Mouse (Mus musculus) splenic B cell, adult 2 months (primary cell): ENCODE results near the gene Alpk1.

Experiments
- DNase-seq: peaks from one replicate; pipeline ENCODE4 v3.0.0-alpha.2; 2011; ENCODE audit warnings: low read depth, low spot score
- H3K27me3 ChIP-seq: 2 replicates; pipeline ENCODE4 v1.6.1; 2012; ENCODE audit warnings: mild to moderate bottlenecking, low read length, moderate library complexity, mixed read lengths; ENCODE audit not compliant: control insufficient read depth, poor library complexity, insufficient read depth, severe bottlenecking
- H3K36me3 ChIP-seq: 2 replicates; pipeline ENCODE4 v1.6.1; 2012; ENCODE audit warnings: mild to moderate bottlenecking, low read length, moderate library complexity, mixed read lengths; ENCODE audit not compliant: control insufficient read depth, poor library complexity, insufficient read depth, severe bottlenecking

The Alpk1 gene

DNA sequence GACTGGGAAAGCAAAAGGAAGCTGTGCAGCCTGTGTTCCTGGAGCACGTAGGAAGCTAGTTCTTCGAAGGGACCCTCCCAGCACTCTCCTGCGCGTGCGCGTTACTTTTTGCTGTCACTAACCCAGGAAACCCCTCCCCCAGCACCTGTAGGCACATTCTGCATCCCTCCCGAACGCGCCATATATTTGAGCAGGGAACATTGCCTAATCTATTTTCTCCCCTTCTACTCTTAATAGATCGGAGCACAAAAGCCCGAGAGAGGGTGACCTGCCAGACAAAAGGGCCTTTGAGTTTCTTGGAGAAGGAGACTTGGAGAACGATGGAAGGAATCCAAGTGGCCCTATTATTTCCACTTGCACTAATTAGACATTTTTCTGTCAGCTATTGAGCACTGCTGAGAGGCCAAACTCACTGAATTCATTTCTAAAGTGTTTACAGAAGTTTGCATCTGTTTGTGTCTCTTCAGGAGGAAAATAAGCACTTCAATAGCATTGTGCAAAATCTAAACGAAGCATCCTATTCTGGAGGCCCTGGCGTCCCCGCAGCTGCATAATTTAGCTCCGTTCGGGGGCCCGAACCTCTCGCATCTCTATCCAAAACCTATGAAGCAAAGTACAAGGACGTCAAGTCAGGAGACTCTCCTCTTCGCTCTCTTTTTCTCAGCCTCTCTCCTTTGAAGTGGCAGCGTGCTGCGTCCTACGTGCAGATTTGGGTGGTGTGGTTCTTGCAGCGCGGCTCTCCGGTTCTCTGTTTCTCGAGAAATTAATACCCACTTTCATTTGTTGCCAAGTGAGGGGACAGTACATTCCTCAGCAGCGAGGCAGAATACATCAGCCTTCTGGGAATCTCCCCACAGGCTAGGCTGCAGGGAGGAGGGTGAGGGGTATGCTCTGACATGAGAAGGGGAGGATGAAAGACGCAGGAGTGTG lies 74.5 kb downstream of the Alpk1 start:
- DNase-seq, result no peak
- no peaks in the 10 kb centered on the region for H3K36me3 ChIP-seq
- no peaks in the 10 kb centered on the region for H3K27me3 ChIP-seq

DNA sequence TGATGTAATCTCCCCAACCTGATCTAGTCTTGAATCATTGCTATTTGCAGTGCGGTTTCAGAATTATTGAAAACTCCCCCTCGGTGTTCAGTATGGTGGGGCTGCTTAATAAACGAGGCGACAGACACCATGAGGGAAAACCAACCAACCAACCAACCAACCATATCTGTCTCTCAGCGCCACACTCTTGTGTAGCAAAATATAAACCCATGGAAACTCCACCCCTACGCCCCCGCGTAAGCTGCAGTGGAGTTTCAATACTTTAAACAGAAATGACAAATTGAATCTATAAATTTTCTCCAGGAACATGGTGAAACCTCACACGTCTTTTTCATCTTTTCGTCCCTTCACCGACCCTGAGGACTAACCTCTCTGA lies 75.2 kb downstream of the Alpk1 start:
- H3K27me3 ChIP-seq, result no peaks in the 10 kb centered on the region
- DNase-seq, result no peak

DNA sequence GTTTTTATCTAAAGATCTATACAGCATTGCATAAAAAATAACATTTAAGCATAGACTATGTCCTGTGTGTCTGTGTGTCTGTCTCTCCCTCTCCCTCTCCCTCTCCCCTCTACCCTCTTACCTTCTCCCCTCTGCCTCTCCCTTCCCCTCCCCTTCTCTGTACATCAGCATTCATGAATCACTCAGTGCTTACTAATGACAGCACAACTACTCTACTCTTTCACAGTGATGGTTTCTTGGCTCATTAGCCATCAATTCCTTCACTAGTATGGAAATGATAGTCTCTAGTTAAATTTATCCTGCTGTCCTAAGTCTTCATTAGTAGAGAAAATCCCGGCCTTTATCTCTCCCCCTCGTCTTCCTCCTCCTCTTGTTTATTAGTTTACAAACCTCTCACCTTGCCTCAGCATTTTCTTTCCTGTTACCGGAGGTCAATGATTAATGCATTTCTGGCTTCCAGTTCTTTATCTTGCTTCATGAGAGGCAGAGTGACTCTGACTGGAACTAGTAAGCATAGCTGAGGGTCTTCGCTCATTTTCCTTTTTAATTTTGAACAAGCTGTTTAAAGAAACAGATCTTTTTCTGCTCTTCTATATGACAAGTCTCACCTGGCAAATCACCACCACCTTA lies 79.0 kb downstream of the Alpk1 start:
- H3K36me3 ChIP-seq, result no peaks in the 10 kb centered on the region
- no peak for DNase-seq
- H3K27me3 ChIP-seq, result no peaks in the 10 kb centered on the region

More for the DNA sequence above, 75.2 kb downstream of the Alpk1 start:
- no peaks in the 10 kb centered on the region for H3K36me3 ChIP-seq

DNA sequence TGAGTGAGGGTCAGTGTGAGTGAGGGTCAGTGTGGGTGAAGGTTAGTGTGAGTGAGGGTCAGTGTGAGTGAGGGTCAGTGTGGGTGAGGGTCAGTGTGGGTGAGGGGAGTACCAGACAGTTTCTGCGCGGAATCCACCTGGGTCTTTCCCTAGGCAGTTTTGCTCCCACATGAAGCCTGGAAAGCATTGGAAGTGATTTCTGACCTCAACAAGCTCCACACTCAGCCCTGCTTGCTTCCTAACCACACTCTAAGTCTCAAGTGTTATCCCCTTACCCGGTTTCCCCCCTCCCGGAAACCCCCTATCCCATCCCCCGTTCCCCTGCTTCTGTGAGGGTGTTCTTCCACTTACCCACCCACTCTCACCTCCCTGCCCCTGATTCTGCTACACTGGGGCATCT lies 81.7 kb downstream of the Alpk1 start:
- H3K36me3 ChIP-seq, result no peaks in the 10 kb centered on the region
- no peaks in the 10 kb centered on the region for H3K27me3 ChIP-seq
- DNase-seq, result no peak

DNA sequence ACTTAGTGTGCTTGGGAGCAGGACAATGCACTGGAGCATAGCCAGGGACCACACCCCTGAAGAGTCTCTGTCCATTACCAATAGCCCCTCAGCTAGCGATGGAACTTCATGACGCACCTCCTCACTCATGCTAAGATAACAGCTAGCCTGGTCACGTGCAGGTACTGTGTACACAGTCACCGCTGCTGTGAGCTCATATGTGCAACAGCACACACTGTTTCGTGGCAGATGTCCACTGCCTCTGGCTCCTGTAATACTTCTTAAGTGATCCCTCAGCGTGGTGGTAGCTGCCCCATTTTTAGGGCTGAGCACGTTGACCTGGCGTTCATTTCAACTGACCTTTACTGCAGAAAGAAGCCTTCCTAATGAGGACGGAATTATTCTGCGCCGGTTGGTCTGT lies 83.8 kb downstream of the Alpk1 start:
- Histone ChIP-seq H3K36me3 (no peaks in the 10 kb centered on the region), H3K27me3 (no peaks in the 10 kb centered on the region)
- DNase-seq, result no peak

DNA sequence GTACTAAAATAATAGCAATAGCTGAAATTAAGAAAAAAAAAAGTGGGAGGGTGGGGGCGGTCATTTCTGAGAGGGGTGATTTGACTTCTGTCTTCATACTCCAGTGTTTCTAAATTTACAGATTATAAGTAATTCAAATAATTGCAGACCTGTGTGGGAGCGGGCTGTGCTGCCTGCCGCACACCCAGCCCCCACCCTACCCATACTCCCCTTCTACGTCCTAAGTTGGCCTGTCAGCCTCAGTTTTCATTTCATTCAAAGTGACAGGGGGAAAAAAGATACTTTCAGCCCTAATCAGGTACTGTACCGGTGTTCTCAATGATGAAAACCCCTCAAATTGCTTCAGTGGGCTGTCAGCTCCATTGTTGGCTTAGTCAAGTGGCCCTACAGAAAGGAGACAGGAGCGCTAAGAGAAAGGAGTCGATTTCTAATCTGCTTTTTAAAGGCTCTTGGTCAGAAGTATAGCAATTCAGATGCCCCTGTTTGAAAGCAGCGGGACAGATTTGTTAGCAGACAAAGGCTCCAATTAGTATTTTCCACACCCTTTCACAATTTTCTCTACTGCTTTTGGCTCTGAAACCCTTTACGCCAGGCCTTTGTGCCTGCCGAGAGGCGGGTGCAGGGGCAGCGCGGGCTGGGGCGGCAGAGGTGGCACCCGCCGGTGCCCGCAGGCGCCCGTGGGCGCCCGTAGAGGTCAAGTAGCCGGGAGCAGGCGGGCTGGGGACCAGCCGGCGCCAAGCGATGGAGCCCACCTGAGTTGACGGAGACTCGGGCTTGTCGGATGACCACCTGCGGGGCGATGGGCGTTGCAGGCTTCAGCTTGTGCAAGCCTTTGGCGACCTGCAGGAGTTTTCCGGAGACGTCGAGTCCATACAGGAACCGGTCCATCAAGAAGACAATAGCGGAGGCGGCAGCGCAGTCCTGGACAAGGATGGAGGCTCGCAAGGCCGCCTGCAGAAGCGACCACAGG lies 85.2 kb downstream of the Alpk1 start:
- no peak for DNase-seq
- Histone ChIP-seq H3K27me3 (no peaks in the 10 kb centered on the region), H3K36me3 (no peaks in the 10 kb centered on the region)

DNA sequence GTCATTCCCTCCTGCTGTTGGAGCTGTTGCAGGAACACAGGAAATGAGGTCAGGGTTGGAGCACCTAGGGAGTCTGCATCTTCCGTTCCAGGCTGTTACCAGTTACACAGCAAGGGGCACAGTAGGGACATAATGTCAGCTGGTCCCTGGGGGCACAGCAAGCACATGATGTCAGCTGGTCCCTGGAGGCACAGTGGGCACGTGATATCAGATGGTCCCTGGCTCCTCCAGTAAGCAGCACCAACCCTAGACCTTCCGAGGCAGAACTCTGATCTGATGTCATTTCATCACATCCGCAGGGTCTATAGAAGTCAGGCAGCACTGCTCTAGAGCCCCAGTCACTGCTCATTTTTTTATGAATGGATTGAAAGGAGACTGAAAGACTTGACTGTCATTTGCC lies 89.1 kb downstream of the Alpk1 start:
- Histone ChIP-seq H3K36me3 (no peaks in the 10 kb centered on the region), H3K27me3 (no peaks in the 10 kb centered on the region)
- no peak for DNase-seq

DNA sequence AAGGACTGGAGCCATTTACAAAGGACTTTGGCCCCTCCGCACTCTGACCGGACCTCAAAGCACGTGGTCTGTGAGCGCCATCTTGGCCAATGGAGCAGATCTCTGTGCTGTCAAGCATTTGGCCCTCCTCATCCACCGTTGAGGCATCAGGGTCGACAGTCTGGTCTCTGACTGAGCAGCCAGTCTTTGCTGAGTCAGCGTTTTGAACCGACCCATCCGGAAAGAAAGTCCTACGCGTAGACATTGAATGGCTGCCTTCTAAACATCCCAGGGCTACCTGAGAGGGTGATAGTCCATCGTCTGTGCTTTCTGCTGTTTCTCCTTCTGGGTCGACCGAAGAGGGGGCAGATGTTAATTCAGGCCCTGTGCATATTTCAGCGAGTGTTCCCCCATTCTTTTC lies 100.6 kb downstream of the Alpk1 start:
- H3K27me3 ChIP-seq, result no peaks in the 10 kb centered on the region
- H3K36me3 ChIP-seq, result no peaks in the 10 kb centered on the region

DNA sequence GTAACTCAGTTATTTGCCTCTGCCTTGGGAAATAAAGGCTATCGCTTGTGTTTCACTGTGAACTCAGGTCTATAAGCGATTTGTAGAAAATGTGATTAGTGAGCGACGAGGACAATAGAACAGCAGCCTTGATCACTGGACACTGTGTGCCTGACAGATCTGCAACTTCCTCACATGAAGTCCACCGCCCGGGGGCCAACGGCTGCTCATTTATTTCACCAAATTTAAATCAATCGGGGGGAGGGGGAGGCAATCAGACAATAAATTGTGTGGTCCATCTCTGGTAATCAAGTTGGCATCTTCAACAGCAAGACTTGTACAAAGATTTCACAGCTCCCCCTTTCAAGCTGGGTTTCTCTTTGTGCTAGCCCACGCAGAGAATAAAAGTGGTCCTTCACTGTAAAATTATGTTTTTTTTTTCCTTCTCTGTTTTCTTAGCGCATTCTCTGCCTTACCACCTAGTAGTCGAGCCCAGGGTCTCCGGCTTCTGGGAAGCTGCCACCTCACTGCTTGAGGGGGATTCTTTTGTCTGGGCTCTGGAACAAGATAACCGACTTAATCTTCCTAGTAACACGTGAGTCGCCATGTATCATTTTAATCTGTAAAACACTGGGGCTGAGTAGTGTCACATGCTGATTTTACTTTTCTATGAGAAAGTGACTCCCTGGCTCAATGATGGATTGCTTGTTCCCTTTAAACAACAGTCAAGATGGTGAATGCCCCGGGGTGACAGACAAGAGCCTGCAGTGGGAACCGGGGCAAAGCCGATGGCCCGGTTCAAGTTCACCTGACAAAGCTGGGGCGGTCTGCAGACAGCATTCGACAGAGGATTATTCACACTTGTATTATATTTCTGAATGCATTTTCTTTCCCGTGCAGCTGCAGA lies 118.4 kb downstream of the Alpk1 start:
- DNase-seq, result no peak
- Histone ChIP-seq H3K36me3 (no peaks in the 10 kb centered on the region), H3K27me3 (no peaks in the 10 kb centered on the region)

More for the DNA sequence above, 100.6 kb downstream of the Alpk1 start:
- no peak for DNase-seq

DNA sequence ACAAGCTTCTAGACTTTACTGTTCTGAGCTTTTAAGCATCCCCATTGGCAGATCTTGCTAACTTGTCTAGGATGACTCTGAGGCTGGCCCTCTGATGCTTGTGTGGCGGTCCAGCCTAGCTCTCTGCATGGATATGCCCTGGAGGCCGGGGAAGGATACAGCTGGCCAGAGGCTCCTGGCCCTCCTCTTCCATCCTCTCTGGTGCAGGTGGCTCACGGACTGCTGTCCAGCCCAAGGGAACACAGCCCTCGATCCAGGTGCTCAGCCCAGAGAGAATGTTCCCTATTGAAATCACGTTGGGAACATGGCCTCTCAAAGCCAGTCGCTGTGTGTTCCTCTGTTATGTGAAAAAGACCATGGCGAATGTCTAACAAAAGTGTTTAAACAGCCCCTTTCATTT lies 119.6 kb downstream of the Alpk1 start:
- DNase-seq, result no peak
- no peaks in the 10 kb centered on the region for H3K27me3 ChIP-seq
- H3K36me3 ChIP-seq, result no peaks in the 10 kb centered on the region

DNA sequence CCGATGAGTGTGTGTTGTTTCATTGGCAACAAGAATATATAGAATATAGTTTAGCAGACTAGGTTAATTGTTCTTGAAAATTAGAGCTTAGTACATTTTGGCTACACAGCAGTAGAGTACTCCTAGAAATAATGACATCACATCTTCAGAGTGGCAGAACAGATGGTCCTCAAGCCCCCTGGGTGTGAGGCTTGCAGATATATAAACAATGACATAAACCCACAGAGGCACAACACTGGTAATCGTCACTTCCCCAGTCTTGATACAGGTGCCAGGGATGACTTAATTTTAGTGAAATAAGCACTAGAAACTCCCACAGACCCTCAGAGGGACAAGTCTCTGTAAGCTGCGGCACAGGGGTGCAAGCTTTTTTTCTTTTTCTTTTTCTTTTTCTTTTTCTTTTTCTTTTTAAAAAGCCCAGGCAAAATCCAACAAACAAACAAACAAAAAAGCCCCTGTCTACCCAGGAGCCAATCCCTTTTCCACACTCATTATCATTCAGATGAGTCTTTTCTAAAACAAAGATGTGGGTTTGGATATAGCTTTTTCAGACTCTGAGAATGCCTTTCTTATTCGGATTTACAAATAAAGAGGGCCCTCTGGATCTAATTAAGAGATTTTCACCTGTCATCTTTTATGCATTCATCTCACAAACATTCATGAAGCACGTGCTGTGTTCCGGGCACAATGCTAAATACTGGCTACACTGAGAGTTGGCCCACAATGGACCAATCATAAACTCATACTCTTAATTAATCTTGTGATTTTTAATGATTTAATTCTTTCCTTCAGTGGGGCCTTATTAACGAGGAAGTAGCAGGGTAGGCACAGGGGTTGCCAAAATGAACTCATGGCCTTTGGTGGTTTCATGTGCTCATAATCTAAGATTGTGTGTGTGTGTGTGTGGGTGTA lies 128.3 kb downstream of the Alpk1 start:
- Histone ChIP-seq H3K27me3 (no peaks in the 10 kb centered on the region), H3K36me3 (no peaks in the 10 kb centered on the region)
- DNase-seq, result no peak

DNA sequence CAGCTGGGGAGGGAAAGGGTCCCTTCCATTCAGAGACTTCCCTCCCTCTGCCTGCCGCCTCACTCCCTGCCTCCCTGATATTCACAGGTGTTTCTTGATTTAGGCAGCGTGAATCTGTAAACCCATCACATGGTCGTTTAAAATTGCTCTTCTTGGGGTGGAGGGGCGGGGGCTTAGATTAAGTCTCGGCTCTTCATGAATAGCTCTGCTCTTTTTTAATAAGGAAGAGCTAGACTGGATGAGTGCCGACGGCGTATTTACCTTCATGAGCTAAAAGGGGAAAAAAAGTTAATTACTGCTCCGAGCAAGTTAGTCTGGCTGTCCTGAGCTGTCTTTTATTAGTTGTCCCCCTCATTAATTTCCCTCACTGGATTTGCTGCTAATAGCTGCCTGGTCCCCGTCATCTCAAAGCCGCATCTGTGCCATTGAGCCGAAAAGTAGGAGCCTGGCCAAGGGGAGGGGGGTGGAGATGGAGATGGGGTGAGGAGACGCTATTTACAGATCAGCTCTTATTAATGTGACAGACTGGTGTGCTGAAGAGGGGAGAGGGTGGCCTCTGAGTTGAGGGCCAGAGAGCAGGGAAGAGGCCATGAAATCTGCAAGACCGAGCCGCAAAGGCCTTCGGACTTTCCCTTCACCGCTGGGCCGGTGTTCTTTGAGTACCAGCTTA lies 134.0 kb downstream of the Alpk1 start:
- Histone ChIP-seq H3K36me3 (no peaks in the 10 kb centered on the region), H3K27me3 (no peaks in the 10 kb centered on the region)
- no peak for DNase-seq

DNA sequence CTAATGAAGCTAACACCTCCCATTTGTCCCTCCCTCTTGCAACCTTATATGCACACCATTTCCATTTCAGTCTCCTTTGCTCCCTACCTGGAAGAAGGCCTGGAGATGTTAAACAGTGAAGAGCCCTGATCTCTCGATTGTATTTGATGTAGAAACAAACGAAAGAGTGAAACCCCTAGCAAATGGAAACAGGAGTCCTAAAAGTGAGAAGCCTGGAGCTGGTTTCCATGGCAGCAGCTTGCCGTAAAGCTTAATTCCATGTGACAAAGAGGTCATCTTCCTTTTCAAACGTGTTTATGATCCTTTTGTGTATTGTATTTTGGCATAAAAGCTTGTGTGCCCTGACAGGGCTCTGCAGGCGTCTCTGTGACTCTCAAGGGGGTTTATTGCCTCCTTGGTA lies 138.1 kb downstream of the Alpk1 start:
- H3K27me3 ChIP-seq, result peaks cover 5% of the 10 kb centered on the region
- H3K36me3 ChIP-seq, result no peaks in the 10 kb centered on the region
- DNase-seq, result no peak
